Mouse (Mus musculus) lung, postnatal 0 days (tissue): ENCODE measurements around the gene Serpina3c.

Source experiments
- CTCF ChIP-seq: IDR thresholded peaks from 2 replicates; pipeline ENCODE4 v1.5.1; 2016; ENCODE audit warnings: antibody characterized with exemption, mild to moderate bottlenecking
- EP300 ChIP-seq: IDR thresholded peaks from 2 replicates; pipeline ENCODE4 v1.6.1; 2016; ENCODE audit warnings: antibody characterized with exemption, mild to moderate bottlenecking, control low read depth

DNA sequence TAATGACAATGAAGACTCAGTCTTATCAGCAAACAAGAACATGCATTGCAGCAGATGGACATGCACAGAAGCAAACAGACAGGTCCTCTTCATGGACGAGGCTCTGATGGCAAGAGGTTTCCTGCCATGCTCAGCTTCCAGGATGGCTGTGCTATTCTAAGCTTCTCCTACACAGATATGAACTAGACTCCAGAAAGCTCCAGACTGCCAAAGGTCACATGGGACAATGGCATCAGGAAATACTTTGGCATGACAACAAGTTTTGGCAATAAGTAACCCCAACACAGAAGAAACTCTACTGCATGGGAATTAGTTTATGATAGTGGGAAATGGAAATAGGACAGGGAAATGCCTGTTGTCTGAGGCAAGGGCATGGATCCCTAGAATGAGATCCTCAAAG lies 10.4 kb downstream of the Serpina3c start:
- TF ChIP-seq CTCF (no peak), EP300 (no peak)
